Mouse (Mus musculus): Measurements from ENCODE around the gene Ttc3. TPM values are rescaled to one million over a fixed set of nuclear protein-coding genes. Genes with fewer than 3 reads are reported as not detected.
"Not testable (repeated sequence)": the region's sequence is repeated elsewhere in the genome, so short reads cannot be mapped to it uniquely, and the experiment has no call there.

The Ttc3 gene
- total RNA-seq, 2 experiments from 2014 or later, result 46.6 to 55.2 TPM

- no peak for DNase-seq
- intact Hi-C loops (cut with DNase I), result no loop called here
These were observed 114.5 kb downstream of the Ttc3 start for GRCm38 (mm10) chr16:94484752-94485535.

- intact Hi-C loops (cut with DNase I), result no loop called here
These were observed 116.9 kb downstream of the Ttc3 start for GRCm38 (mm10) chr16:94487341-94487740.

GRCm38 (mm10) chr16:94489326-94489725 is 118.9 kb downstream of the Ttc3 start:
- no peak for DNase-seq
- intact Hi-C loops (cut with DNase I), result no loop called here

More at GRCm38 (mm10) chr16:94487341-94487740, 116.9 kb downstream of the Ttc3 start:
- no peak for DNase-seq

GRCm38 (mm10) chr16:94497176-94497575 is 126.8 kb downstream of the Ttc3 start:
- intact Hi-C loops (cut with DNase I); DNase-seq: not testable (repeated sequence)

- intact Hi-C loops (cut with DNase I), result no loop called here
- DNase-seq, result peak; percentile 26 to 32
These were observed 127.5 kb downstream of the Ttc3 start for GRCm38 (mm10) chr16:94497911-94498310.

GRCm38 (mm10) chr16:94504192-94504591 is 133.8 kb downstream of the Ttc3 start:
- DNase-seq, result no peak
- intact Hi-C loops (cut with DNase I), result no loop called here

- intact Hi-C loops (cut with DNase I), result no loop called here
- DNase-seq, result no peak
These were observed 136.7 kb downstream of the Ttc3 start for GRCm38 (mm10) chr16:94507071-94507470.

GRCm38 (mm10) chr16:94508769-94509168 is 138.4 kb downstream of the Ttc3 start:
- intact Hi-C loops (cut with DNase I), result no loop called here
- no peak for DNase-seq

- intact Hi-C loops (cut with DNase I), result no loop called here
These were observed 139.6 kb downstream of the Ttc3 start for GRCm38 (mm10) chr16:94509983-94510382.

GRCm38 (mm10) chr16:94517606-94518005 is 147.2 kb downstream of the Ttc3 start:
- intact Hi-C loops (cut with DNase I), result loop anchor here (5.0 kb wide), 1 partner anchor 45 kb away; no protein-coding TSS in a partner anchor
- DNase-seq, result no peak

More at GRCm38 (mm10) chr16:94509983-94510382, 139.6 kb downstream of the Ttc3 start:
- no peak for DNase-seq

Other genes with a start within 250 kb of the Ttc3 start
- 1 to 10 TPM; 6.5 to 6.8 TPM for gene Hlcs, start 57.0 kb upstream of the Ttc3 start, total RNA-seq (2021)
- gene Ripply3, start 42.2 kb upstream of the Ttc3 start, total RNA-seq (2021), result under 1 TPM; 0.61 to 0.81 TPM
- 100 to 1,000 TPM; 104 to 134 TPM for gene Pigp, start 1.2 kb downstream of the Ttc3 start, total RNA-seq (2021)
- gene Vps26c, start 156.2 kb downstream of the Ttc3 start, total RNA-seq (2021), result 1 to 10 TPM; 8.9 to 9.5 TPM
- 10 to 100 TPM; 78.6 to 82.9 TPM for gene Dyrk1a, start 199.4 kb downstream of the Ttc3 start, total RNA-seq (2021)

All from gastrocnemius, postnatal 36 days (tissue).